Mouse (Mus musculus) fibroblast of lung, adult 2 months (primary cell): ENCODE measurements at regions not wholly inside any gene's neighbourhood (a gene's known extent, or its start where the extent isn't known, plus 50 kb on each side); places are given as distances from the start of the nearest gene placed in this dataset.

Experiments
- DNase-seq: peaks from one replicate; pipeline ENCODE4 v3.0.0-alpha.2; 2011; ENCODE audit warnings: low read depth

DNA sequence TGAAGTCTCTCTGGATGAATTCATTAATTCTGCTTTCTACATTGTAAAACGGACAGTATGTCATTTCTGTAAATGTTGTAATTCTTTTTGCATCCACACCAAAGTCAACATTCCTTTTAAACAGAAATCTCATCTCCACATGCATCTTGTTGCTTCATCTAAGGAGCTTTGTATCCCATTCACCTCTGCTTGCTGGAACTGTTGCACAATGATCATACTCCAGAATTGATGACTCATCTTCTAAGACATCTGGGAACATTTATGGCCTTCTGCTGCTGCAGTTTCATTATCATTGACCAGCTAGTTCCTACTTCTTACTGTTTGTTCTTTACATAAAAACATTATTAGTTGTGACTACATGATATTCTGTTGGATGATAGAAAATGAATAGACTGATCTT is 1926.9 kb upstream of the Gm38303 start:
- DNase-seq, result peak; percentile 14

DNA sequence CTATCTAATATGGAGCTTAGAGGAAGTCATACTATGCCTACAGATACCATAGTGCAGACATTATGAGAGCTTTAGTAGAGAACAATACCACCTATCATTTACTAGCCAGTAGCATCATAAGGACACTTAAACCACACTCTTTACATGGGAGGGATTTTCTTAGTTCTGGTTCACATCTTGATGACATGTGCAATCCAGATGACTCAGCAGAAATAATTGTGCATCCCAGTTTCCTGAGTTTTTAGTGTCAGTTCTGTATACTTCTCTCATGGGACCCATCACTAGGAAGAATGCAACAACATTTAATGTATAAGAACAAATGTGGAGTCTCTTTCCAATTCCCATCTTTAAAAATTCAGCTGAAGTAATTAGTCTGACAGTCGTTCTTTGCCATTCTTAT is 1922.2 kb upstream of the Gm38303 start:
- no peak for DNase-seq

DNA sequence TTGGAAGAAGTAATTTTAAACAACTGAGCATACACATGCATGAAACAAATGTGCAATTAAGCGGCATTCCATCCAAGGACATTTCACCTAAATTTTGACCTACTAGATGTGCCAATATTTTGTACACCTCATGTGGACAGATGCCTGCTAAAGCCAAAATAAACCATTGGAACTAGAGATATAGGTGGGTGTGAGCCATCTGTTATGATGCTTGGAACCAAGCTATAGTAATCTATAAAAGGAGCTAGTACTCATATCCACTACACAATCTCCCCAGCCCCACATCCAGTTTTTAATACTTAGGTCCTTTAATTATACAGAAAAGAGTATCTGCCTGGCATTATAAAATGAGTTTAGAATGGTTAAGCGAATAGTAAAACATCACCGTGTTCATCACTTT is 1910.7 kb upstream of the Gm38303 start:
- no peak for DNase-seq

DNA sequence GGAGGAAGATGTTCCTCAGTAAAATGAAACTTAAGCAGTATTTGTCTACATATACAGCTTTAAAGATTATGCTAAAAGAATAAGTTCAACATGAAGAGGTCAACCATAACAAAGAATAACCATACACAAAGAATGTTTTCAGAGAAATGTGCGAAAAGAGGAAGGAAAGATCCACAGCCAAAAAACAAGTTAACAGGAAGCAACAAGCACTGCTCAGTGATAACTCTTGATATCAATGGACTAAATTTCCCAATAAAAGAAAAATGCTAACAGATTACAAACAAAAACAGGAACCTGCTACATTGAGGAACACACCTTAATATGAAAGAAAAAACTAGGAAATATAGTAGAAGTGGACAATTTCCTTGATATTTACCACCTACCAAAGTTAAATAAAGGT is 1905.5 kb upstream of the Gm38303 start:
- no peak for DNase-seq

DNA sequence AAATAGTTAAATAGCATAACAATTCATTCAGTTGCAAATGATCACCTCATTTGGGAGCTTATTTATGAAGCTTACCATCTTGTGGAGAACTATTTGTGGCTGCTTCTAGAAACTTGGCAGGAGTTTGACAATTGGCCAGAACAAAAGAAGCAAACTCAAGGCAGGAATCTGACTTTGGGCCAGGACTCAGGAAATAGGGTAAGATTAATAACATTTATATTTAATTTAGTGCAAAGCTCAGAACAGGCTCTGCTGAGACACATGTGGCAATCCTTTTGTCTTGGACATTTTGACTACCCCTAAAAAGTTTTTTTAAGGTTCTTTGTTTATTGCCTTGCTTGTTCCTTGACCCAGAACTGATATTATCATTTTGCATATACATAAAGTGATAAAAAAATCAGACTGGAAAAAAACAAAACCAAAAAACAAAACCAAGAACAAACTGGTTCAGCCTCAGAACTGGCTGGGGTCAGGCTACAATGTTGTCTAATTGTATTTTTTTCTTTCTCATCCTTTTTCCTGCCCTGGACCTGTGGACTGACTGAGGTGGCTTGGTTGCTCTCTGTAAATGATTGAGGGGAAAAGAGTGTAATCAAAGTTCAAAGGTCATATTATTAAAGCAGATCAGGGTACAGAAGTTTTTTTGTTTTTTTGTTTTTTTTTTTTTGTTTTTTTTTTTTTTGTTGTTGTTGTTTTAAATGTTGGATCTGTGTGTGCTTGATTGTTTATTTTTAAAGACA is 1892.4 kb upstream of the Gm38303 start:
- no peak for DNase-seq

DNA sequence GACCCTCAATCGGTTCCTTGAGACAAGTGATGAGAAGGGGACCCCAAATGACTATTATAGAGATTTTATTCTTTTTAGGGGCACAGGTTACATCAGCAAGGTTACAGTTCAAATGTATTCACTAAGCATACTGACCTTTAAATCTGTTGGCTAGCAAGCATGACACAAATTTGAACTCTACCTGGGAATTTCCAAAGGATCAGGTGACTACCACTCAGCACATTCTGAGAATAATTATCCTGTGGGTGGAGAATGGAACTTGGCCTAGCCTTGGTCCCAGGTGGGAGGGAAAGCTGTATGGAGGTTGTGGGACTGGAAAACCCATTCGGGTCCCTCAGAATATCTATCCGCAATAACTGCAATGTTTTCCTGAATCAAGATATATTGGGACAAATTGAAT is 1891.3 kb upstream of the Gm38303 start:
- DNase-seq, result no peak

DNA sequence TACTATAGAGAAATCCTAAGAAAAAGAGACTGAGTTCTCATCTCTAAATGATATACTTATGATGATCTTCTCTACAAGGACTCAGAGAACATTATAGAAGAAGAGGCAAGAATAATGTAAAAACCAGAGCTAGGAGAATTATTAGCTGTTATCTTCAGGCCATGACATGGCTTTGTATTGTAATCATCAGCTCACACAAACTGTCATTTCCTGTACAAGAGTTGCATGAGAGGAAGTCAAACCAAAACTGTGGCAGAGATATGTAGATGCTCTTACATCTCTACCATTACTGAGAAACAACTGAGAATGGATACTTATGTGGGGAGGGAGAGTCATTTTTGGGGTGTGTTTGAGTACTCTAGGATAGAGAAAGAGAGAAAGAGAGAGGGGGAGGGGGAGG is 1889.4 kb upstream of the Gm38303 start:
- DNase-seq, result no peak

DNA sequence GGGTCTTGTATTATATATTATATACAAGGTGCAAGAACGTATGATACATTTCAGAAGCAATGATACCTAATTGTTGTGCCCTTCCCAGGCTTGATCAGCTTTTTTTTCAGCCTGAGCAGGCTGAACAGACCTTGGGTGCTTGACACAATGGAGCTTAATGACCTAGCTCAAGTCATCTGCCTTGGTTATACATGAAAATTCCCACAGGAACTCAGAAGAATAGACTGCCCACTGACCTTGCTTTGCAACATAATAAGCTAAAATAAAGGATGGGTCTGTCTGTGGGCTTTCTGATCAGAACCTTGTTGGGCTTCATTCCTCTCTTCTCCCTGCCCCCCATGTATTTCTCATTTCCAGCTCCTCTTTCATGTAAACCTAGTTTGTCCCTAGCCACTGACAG is 1880.6 kb upstream of the Gm38303 start:
- no peak for DNase-seq

DNA sequence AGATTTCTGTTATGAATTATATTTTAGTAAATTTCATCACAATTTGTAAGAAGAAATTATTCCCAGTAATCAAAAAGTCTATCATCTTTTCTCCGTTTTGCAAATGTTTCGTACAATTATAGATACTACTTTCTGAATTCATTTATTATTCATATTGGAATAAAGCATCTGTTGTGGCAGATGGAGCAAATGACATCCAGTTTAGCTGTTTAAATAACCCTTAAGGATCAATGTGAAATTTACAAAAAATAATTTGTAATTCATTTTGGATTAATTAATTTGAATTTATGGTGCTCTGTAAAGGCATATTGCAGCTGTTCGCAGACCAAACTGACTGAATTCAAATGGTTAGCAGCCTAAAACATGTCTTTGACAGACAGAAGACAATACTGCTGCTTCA is 1879.3 kb upstream of the Gm38303 start:
- DNase-seq, result no peak

DNA sequence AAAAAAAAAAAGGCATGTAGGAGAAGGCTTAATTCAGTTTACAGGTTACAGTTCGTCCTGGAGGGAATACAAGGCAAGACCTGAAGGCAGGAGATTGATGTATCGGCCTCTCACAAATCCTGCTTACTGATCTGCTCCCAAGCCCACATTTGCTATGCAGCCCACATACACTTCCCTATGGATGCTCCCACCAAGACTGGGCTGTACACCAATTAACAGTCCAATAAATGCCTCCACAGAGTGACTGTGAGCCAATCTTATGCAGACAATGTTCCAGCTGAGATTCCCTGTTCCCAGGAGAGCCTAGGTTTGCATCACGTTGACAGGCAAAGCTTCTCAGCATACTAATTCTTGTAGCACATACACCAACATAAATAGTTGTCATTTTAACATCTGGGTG is 1837.9 kb upstream of the Gm38303 start:
- no peak for DNase-seq

DNA sequence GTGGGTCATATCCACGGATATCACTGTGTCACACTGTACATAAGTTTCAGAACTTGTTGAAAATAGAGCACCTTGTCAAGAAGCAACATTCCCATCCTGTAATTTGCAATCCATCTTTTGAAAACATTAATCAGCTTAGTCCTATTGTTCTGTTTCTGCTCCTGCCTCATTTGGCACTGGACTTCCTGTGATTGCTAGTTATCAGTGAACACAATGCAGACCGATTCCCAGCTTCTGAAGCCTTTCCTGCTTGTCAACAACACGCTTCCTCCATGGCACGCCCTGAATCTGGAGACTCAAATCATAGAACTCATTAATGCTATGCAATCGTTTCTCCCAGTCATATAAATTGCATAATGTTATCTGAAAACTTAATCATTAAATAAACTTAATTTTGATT is 1815.8 kb upstream of the Gm38303 start:
- no peak for DNase-seq
